Mouse (Mus musculus): ENCODE data around the gene Cdk8.

- TF ChIP-seq POLR2A (IDR thresholded peaks at IDR 0.05; ENCODE audit: insufficient read depth, low read depth, low read length) (peak; percentile 73), CTCF (IDR thresholded peaks at IDR 0.05) (peak; percentile 57), EP300 (IDR thresholded peaks at IDR 0.05; ENCODE audit: insufficient read depth, low read depth, low read length) (no peak)
These were observed 9.9 kb upstream of the Cdk8 start, which contains the start of gene Rnf6 for GRCm38 (mm10) chr5:146220879-146221714.
